Mouse (Mus musculus): Measurements from ENCODE around the gene Rilpl1.

DNA sequence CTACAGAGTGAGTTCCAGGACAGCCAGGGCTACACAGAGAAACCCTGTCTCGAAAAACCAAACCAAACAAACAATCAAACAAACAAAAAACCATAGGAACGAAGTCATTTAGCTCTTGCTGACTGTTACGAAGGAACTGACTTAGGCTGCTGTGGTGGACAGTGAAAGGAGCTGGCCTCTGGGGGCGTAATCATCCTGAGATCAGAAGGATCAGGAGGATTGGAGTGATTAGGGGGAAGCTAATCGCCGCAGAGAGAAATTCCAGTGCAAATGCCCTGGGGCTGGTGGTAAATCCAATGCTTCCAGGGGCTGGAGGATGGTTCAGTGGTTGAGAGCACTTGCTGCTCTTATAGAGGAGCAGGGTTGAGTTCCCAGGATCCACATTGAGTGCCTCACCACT lies 22.4 kb upstream of the Rilpl1 start:
- TF ChIP-seq GATA1 (IDR thresholded peaks at IDR 0.05; ENCODE audit: borderline replicate concordance, low read length) (no peak), CTCF (IDR thresholded peaks at IDR 0.05; ENCODE audit: low read depth, low read length) (no peak), POLR2AphosphoS5 (IDR thresholded peaks at IDR 0.05; ENCODE audit: insufficient replicate concordance, low read depth, low read length) (no peak), TAL1 (conservative IDR thresholded peaks at IDR 0.05; ENCODE audit: low read depth, low read length) (no peak), GATA2 (IDR thresholded peaks at IDR 0.05; ENCODE audit: borderline replicate concordance, low read depth, low read length) (no peak)
